Mouse (Mus musculus) CH12.LX (cell line): ENCODE data around the gene Togaram1. TPM values are rescaled to one million over a fixed set of nuclear protein-coding genes. Genes with fewer than 3 reads are reported as not detected.

Source experiments
- DNase-seq: peaks from one replicate; pipeline ENCODE4 v3.0.0-alpha.2; 2013; ENCODE audit errors: extremely low read depth
- H3K27ac ChIP-seq: 2 replicates; pipeline ENCODE4 v1.5.1; 2012; ENCODE audit warnings: low read depth, mild to moderate bottlenecking, control low read depth, moderate library complexity; ENCODE audit not compliant: insufficient read depth
- H3K27me3 ChIP-seq: replicated peaks from 2 replicates; pipeline ENCODE3; 2012; ENCODE audit warnings: inconsistent platforms
- H3K36me3 ChIP-seq, 2 experiments: replicated peaks in 1 of 2; 2 replicates each; pipeline versions ENCODE3 to v1.6.1; 2012; ENCODE audit warnings: inconsistent platforms in 1 of 2, low read length in 1 of 2, mild to moderate bottlenecking in 1 of 2, mixed read lengths in 1 of 2, moderate library complexity in 1 of 2; ENCODE audit not compliant: control insufficient read depth in 1 of 2, insufficient read depth in 1 of 2
- H3K4me1 ChIP-seq, 2 experiments: 2 replicates each; pipeline ENCODE4 v1.6.1; 2012; ENCODE audit warnings: inconsistent platforms in 1 of 2, moderate library complexity in 1 of 2; ENCODE audit not compliant: insufficient read depth in 2 of 2, control insufficient read depth in 1 of 2
- H3K4me2 ChIP-seq: 2 replicates; pipeline ENCODE4 v1.6.1; 2012; ENCODE audit warnings: low read depth, mild to moderate bottlenecking, control low read depth; ENCODE audit not compliant: poor library complexity, insufficient read depth, severe bottlenecking
- H3K4me3 ChIP-seq, 3 experiments: fragments of 150-350 bp in 1 of 3; sonication (generic) in 1 of 3; replicated peaks in 1 of 3; 2 replicates each; pipeline versions ENCODE3 to v1.5.1; 2011 to 2012; ENCODE audit warnings: low read depth in 2 of 3, low read length in 2 of 3, mild to moderate bottlenecking in 2 of 3, moderate library complexity in 2 of 3, control low read depth in 1 of 3, improper control_type of control experiment in 1 of 3, inconsistent platforms in 1 of 3, mixed read lengths in 1 of 3; ENCODE audit not compliant: poor library complexity in 1 of 3
- H3K79me2 ChIP-seq: replicated peaks from 2 replicates; pipeline ENCODE4 v1.6.1; 2012; ENCODE audit warnings: mild to moderate bottlenecking, moderate library complexity; ENCODE audit not compliant: control insufficient read depth, poor library complexity, insufficient read depth, severe bottlenecking; ENCODE audit errors: extremely low read depth
- H3K9ac ChIP-seq: 2 replicates; pipeline ENCODE4 v1.6.1; 2012; ENCODE audit warnings: low read depth, mild to moderate bottlenecking, control low read depth, moderate library complexity; ENCODE audit not compliant: insufficient read depth
- H3K9me3 ChIP-seq: replicated peaks from 2 replicates; pipeline ENCODE3; 2012; ENCODE audit warnings: low read length, inconsistent platforms, mixed read lengths
- CHD1 ChIP-seq: IDR thresholded peaks from 2 replicates; pipeline ENCODE4 v1.6.1; 2012; ENCODE audit warnings: low read depth, low read length, improper control_type of control experiment, inconsistent platforms
- CHD2 ChIP-seq: IDR thresholded peaks from 2 replicates; pipeline ENCODE4 v1.6.1; 2011; ENCODE audit warnings: low read length, improper control_type of control experiment
- CTCF ChIP-seq, 2 experiments: IDR thresholded peaks in 1 of 2; conservative IDR thresholded peaks in 1 of 2; 2 replicates each; pipeline ENCODE4 v1.5.1; 2011 to 2012; ENCODE audit warnings: low read depth in 2 of 2, low read length in 2 of 2, improper control_type of control experiment in 1 of 2, inconsistent platforms in 1 of 2, mild to moderate bottlenecking in 1 of 2, moderate library complexity in 1 of 2
- E2F4 ChIP-seq: IDR thresholded peaks from 2 replicates; pipeline ENCODE4 v1.6.1; 2011; ENCODE audit warnings: low read depth, low read length, improper control_type of control experiment; ENCODE audit not compliant: insufficient replicate concordance
- GABPA ChIP-seq: IDR thresholded peaks from 2 replicates; pipeline ENCODE4 v1.6.1; 2012; ENCODE audit warnings: low read depth, low read length, improper control_type of control experiment, inconsistent platforms; ENCODE audit not compliant: insufficient replicate concordance
- HCFC1 ChIP-seq: IDR thresholded peaks from 2 replicates; pipeline ENCODE4 v1.6.1; 2012; ENCODE audit warnings: low read depth, mild to moderate bottlenecking, inconsistent platforms, low read length, improper control_type of control experiment
- JUND ChIP-seq: conservative IDR thresholded peaks from 2 replicates; pipeline ENCODE4 v1.6.1; 2011; ENCODE audit warnings: low read depth, low read length, improper control_type of control experiment
- MAFK ChIP-seq: IDR thresholded peaks from 2 replicates; pipeline ENCODE4 v1.6.1; 2011; ENCODE audit warnings: low read length, improper control_type of control experiment; ENCODE audit not compliant: insufficient replicate concordance
- MAZ ChIP-seq: IDR thresholded peaks from 2 replicates; pipeline ENCODE4 v1.6.1; 2012; ENCODE audit warnings: low read depth, mild to moderate bottlenecking, inconsistent platforms, low read length, improper control_type of control experiment, moderate library complexity
- MXI1 ChIP-seq: IDR thresholded peaks from 2 replicates; pipeline ENCODE4 v1.6.1; 2011; ENCODE audit warnings: mild to moderate bottlenecking, low read depth, low read length, improper control_type of control experiment
- NRF1 ChIP-seq: IDR thresholded peaks from 2 replicates; pipeline ENCODE4 v1.6.1; 2014; ENCODE audit warnings: low read depth, mild to moderate bottlenecking, inconsistent platforms, low read length, improper control_type of control experiment, moderate library complexity
- POLR2A ChIP-seq: IDR thresholded peaks from 2 replicates; pipeline ENCODE4 v1.6.1; 2011; ENCODE audit warnings: low read depth, mild to moderate bottlenecking, improper control_type of control experiment, low read length
- RCOR1 ChIP-seq: conservative IDR thresholded peaks from 2 replicates; pipeline ENCODE4 v1.6.1; 2012; ENCODE audit warnings: low read depth, mild to moderate bottlenecking, inconsistent platforms, low read length, improper control_type of control experiment
- SIN3A ChIP-seq: IDR thresholded peaks from 2 replicates; pipeline ENCODE4 v1.6.1; 2012; ENCODE audit warnings: low read length, improper control_type of control experiment, inconsistent platforms
- TCF12 ChIP-seq: IDR thresholded peaks from 2 replicates; pipeline ENCODE4 v1.6.1; 2014; ENCODE audit warnings: low read depth, mild to moderate bottlenecking, inconsistent platforms, low read length, improper control_type of control experiment
- UBTF ChIP-seq: IDR thresholded peaks from 2 replicates; pipeline ENCODE4 v1.6.1; 2012; ENCODE audit warnings: low read depth, mild to moderate bottlenecking, inconsistent platforms, low read length, improper control_type of control experiment, moderate library complexity
- USF1 ChIP-seq: IDR thresholded peaks from 2 replicates; pipeline ENCODE4 v1.6.1; 2014; ENCODE audit warnings: low read depth, mild to moderate bottlenecking, inconsistent platforms, low read length, improper control_type of control experiment
- USF2 ChIP-seq: conservative IDR thresholded peaks from 2 replicates; pipeline ENCODE4 v1.6.1; 2011; ENCODE audit warnings: low read depth, low read length, improper control_type of control experiment
- ZC3H11A ChIP-seq: IDR thresholded peaks from 2 replicates; pipeline ENCODE4 v1.6.1; 2012; ENCODE audit warnings: low read depth, mild to moderate bottlenecking, inconsistent platforms, low read length, improper control_type of control experiment
- dilution Hi-C: fragments of 300-500 bp; cut with MboI; formaldehyde crosslinking; loops from 2 replicates; pipeline ENCODE4 v1.14.3; 2020; ENCODE audit warnings: low sequenced_read_pairs; ENCODE audit not compliant: extremely low pct_unique_long_range_greater_than_20kb, extremely low pct_ligation_motif_present
- in situ Hi-C: fragments of 300-500 bp; cut with MboI; formaldehyde crosslinking; loops from 3 replicates; pipeline ENCODE4 v1.14.3; 2019; ENCODE audit warnings: low sequenced_read_pairs, low pct_ligation_motif_present, low pct_unique_long_range_greater_than_20kb, mixed read lengths
- polyA plus RNA-seq: library from polyadenylated mRNA; unstranded; fragments of >175 nt; gene quantifications from 2 replicates; pipeline ENCODE4 v1.2.1, GENCODE M21; 2012; ENCODE audit warnings: low read depth; ENCODE audit not compliant: insufficient read length
- total RNA-seq, 2 experiments: library from RNA; depleted of rRNA; stranded (reverse); fragments of 300-350 nt in 1 of 2; fragments of >200 nt in 1 of 2; gene quantifications; 2 replicates each; pipeline ENCODE4 v1.2.3; 2012 to 2014

Gene Togaram1
- total and polyA plus RNA-seq, 3 experiments = 19.1 to 29.5 (median 24.1) TPM

- no peak for DNase-seq
- Histone ChIP-seq H3K9me3 (no peaks in the 10 kb centered on the region), H3K27ac (no peak overlapping the region), H3K9ac (no peak overlapping the region), H3K36me3 (peaks cover 28 to 72% of the 10 kb centered on the region in 2 experiments)
- TF ChIP-seq GABPA = no peak
- TF ChIP-seq MAFK = no peak
- no peak for TF ChIP-seq MAZ
- TF ChIP-seq UBTF = no peak
- TF ChIP-seq MXI1 = no peak
- TF ChIP-seq HCFC1 = no peak
- no peak for TF ChIP-seq USF2
- no peak for TF ChIP-seq POLR2A
- no peak for TF ChIP-seq USF1
- TF ChIP-seq CHD2 = no peak
- no peak for TF ChIP-seq SIN3A
- TF ChIP-seq CHD1 = no peak
- TF ChIP-seq TCF12 = no peak
- no peak for TF ChIP-seq JUND
- no peak for TF ChIP-seq RCOR1
- TF ChIP-seq E2F4 = no peak
- no peak for TF ChIP-seq ZC3H11A
- TF ChIP-seq, all 38 proteins: peak for 0
- dilution Hi-C loops (no loop called here), in situ Hi-C loops (loop anchor here (10.0 kb wide), 1 partner anchor 101 kb away; the partner anchor contains the start of genes Klhl28 and Togaram1)
- no peaks in the 10 kb centered on the region for H3K27me3 ChIP-seq
- H3K79me2 ChIP-seq = peaks cover 9% of the 10 kb centered on the region
- H3K4me2 ChIP-seq = no peak overlapping the region
- H3K4me3 ChIP-seq = no peak overlapping the region
- peaks cover 0 to 25% of the 10 kb centered on the region in 2 experiments; a peak in 1 of 4 replicates for H3K4me1 ChIP-seq
These were observed 100.6 kb downstream of the Togaram1 start for GRCm38 (mm10) chr12:65066234-65066633.

GRCm38 (mm10) chr12:65068409-65068808, 102.8 kb downstream of the Togaram1 start:
- H3K4me1 ChIP-seq = peaks cover 0 to 34% of the 10 kb centered on the region in 2 experiments; a peak in 1 of 4 replicates
- no peak overlapping the region for H3K4me2 ChIP-seq
- in situ Hi-C loops = loop anchor here (10.0 kb wide), 1 partner anchor 104 kb away; the partner anchor contains the start of genes Klhl28 and Togaram1
- H3K79me2 ChIP-seq = peaks cover 27% of the 10 kb centered on the region
- TF ChIP-seq USF2 (no peak), MXI1 (no peak), CTCF (conservative IDR thresholded peaks at IDR 0.05 in 1 of 2, IDR thresholded peaks at IDR 0.05 in 1 of 2; ENCODE audit: low read depth in 2 of 2, low read length in 2 of 2) (no peak), USF1 (no peak), POLR2A (no peak), NRF1 (no peak)
- TF ChIP-seq, all 38 proteins: peak for 0
- H3K9me3 ChIP-seq = no peaks in the 10 kb centered on the region
- no peak overlapping the region for H3K27ac ChIP-seq
- no peak overlapping the region for H3K9ac ChIP-seq
- H3K4me3 ChIP-seq = no peak overlapping the region
- H3K27me3 ChIP-seq = no peaks in the 10 kb centered on the region
- peaks cover 20 to 56% of the 10 kb centered on the region in 2 experiments for H3K36me3 ChIP-seq
- dilution Hi-C loops = no loop called here
- no peak for DNase-seq

Other genes starting within 250 kb of the Togaram1 start
- gene Gm527, start 47.9 kb upstream of the Togaram1 start, total RNA-seq (2012; rRNA removed) = 0.42 and 0.93 TPM in 2 replicates
- 2.0 and 2.6 TPM in 2 replicates for gene Gm527, start 47.9 kb upstream of the Togaram1 start, total RNA-seq (2014; rRNA removed)
- 1.7 and 2.0 TPM in 2 replicates for gene Gm527, start 47.9 kb upstream of the Togaram1 start, polyA plus RNA-seq
- 9.5 and 9.6 TPM in 2 replicates for gene Klhl28, start 270 bp upstream of the Togaram1 start, total RNA-seq (2012; rRNA removed)
- gene Klhl28, start 270 bp upstream of the Togaram1 start, total RNA-seq (2014; rRNA removed) = 16.2 and 17.9 TPM in 2 replicates
- gene Klhl28, start 270 bp upstream of the Togaram1 start, polyA plus RNA-seq = 13.2 and 16.6 TPM in 2 replicates
- 15.3 and 17.7 TPM in 2 replicates for gene Prpf39, start 70.5 kb downstream of the Togaram1 start, total RNA-seq (2012; rRNA removed)
- gene Prpf39, start 70.5 kb downstream of the Togaram1 start, total RNA-seq (2014; rRNA removed) = 29.6 and 42.2 TPM in 2 replicates
- 33.2 and 34.9 TPM in 2 replicates for gene Prpf39, start 70.5 kb downstream of the Togaram1 start, polyA plus RNA-seq
- 260 and 265 TPM in 2 replicates for gene Fkbp3, start 108.2 kb downstream of the Togaram1 start, total RNA-seq (2012; rRNA removed)
- 518 and 546 TPM in 2 replicates for gene Fkbp3, start 108.2 kb downstream of the Togaram1 start, total RNA-seq (2014; rRNA removed)
- 350 and 351 TPM in 2 replicates for gene Fkbp3, start 108.2 kb downstream of the Togaram1 start, polyA plus RNA-seq
- gene Fancm, start 109.8 kb downstream of the Togaram1 start, total RNA-seq (2012; rRNA removed) = 11.7 and 13.3 TPM in 2 replicates
- 13.7 TPM in 2 replicates for gene Fancm, start 109.8 kb downstream of the Togaram1 start, total RNA-seq (2014; rRNA removed)
- 15.4 and 16.5 TPM in 2 replicates for gene Fancm, start 109.8 kb downstream of the Togaram1 start, polyA plus RNA-seq
- 12.0 and 14.4 TPM in 2 replicates for gene Mis18bp1, start 206.8 kb downstream of the Togaram1 start, total RNA-seq (2012; rRNA removed)
- 34.2 and 39.7 TPM in 2 replicates for gene Mis18bp1, start 206.8 kb downstream of the Togaram1 start, total RNA-seq (2014; rRNA removed)
- gene Mis18bp1, start 206.8 kb downstream of the Togaram1 start, polyA plus RNA-seq = 22.7 and 27.5 TPM in 2 replicates